Mouse (Mus musculus) cerebellum, adult 2 months (tissue): ENCODE measurements around the gene Fkbp1b.

Experiments
- CTCF ChIP-seq: fragments of 200-500 bp; IDR thresholded peaks from 2 replicates; pipeline ENCODE4 v1.5.1; 2011; ENCODE audit warnings: low read depth, mild to moderate bottlenecking, control low read depth, low read length, moderate library complexity, borderline replicate concordance; ENCODE audit not compliant: insufficient read depth
- POLR2A ChIP-seq: fragments of 200-500 bp; IDR thresholded peaks from 2 replicates; pipeline ENCODE4 v1.6.1; 2011; ENCODE audit warnings: low read length, control low read depth, borderline replicate concordance; ENCODE audit not compliant: insufficient read depth

DNA sequence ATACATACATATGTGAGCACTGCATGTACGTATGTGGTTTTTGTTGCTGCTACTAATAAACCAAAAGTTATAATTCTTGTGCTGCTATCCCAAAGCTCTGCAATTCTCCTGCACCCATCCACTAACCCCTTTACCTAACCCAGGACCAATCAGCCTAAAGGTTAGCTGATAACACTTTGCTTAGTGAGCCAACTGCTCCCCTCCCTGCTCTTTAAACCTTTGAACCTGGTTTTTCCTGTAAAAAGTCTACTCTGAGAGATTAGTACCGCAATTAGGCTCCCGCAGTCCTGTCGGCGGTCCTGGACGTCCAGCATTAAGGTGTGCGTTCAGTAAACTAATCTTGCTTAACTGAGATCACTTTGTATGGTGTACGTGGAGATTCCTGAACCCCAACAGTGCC lies 34.2 kb upstream of the Fkbp1b start:
- TF ChIP-seq POLR2A (no peak), CTCF (no peak)
